Mouse (Mus musculus) layer of hippocampus, adult 8-10 months (tissue): ENCODE measurements around the gene Armc10. TPM values are rescaled to one million over a fixed set of nuclear protein-coding genes. Genes with fewer than 3 reads are reported as not detected.
"Not testable (repeated sequence)": the region's sequence is repeated elsewhere in the genome, so short reads cannot be mapped to it uniquely, and the experiment has no call there.

Experiments
- DNase-seq, 2 experiments: peaks; one replicate each; pipeline ENCODE4 v3.0.0; 2022; ENCODE audit warnings: low spot score in 2 of 2
- total RNA-seq, 4 experiments: library from RNA; stranded (reverse); gene quantifications; 2 replicates each; pipeline ENCODE4 v1.2.4; 2022

Armc10 gene
- total RNA-seq, 4 experiments from 2014 or later = 18.8 to 21.6 (median 21.4) TPM

GRCm38 (mm10) chr5:21702873-21703475 is 57.4 kb downstream of the Armc10 start:
- no peak for DNase-seq

GRCm38 (mm10) chr5:21703708-21704107 is 58.1 kb downstream of the Armc10 start:
- no peak for DNase-seq

DNA sequence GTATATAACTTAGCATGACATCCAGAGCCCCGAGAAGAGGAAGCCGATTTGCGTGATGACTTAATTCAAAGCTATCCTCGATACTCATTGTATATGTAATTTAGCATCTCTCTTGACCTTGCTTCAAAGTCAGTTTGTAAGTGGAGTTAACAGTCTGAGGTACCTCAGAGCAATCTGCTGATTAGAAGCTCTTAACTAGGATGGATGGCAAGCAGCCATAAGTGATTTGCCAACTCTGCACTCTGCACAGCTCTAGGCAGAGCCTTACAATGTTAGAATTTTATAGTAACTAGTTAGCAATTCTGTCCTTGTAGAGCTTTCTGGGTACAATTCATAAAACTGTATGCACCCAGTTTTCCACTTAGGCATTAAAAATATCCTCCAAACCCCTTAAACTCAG is 60.9 kb downstream of the Armc10 start:
- DNase-seq = no peak

DNA sequence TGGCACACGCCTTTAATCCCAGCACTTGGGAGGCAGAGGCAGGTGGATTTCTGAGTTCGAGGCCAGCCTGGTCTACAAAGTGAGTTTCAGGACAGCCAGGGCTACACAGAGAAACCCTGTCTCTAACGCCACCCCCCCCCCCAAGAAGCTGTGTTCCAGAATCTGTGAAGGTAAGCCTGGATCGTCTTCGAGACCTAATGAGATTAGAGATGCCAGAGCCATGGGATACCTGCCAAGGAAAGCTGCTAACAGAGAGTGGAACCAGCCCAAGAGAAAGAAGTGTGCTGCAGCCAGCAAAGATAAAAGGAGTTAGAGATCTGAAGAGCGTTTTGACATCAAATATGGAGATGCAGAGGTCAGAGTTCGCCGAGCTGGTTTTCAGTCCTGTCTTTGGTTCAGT is 62.4 kb downstream of the Armc10 start:
- DNase-seq = not testable (repeated sequence)

Other genes with a start within 250 kb of the Armc10 start
- 1 to 10 TPM in 2 of 4 experiments, under 1 TPM in 2; 0.43 to 1.7 (median 0.81) TPM for gene Ccdc146, start 221.1 kb upstream of the Armc10 start, total RNA-seq
- gene Fam185a, start 220.9 kb upstream of the Armc10 start, total RNA-seq = 10 to 100 TPM; 12.3 to 14.9 (median 14.8) TPM
- under 1 TPM; 0.30 to 0.49 (median 0.40) TPM for gene Lrrc17, start 102.3 kb upstream of the Armc10 start, total RNA-seq
- under 1 TPM in 3 of 4 experiments, not detected in 1; 0.19 to 0.52 (median 0.47) TPM for gene Fbxl13, start 179 bp upstream of the Armc10 start, total RNA-seq
- gene Napepld, start 55.6 kb downstream of the Armc10 start, total RNA-seq = 10 to 100 TPM; 21.7 to 28.2 (median 23.9) TPM
- 10 to 100 TPM; 69.8 to 85.6 (median 79.1) TPM for gene Pmpcb, start 91.3 kb downstream of the Armc10 start, total RNA-seq
- gene Dnajc2, start 139.4 kb downstream of the Armc10 start, total RNA-seq = 10 to 100 TPM; 31.6 to 37.6 (median 34.0) TPM
- 100 to 1,000 TPM in 3 of 4 experiments, 10 to 100 TPM in 1; 99.3 to 117 (median 115) TPM for gene Psmc2, start 139.5 kb downstream of the Armc10 start, total RNA-seq
- under 1 TPM in 1 of 4 experiments, not detected in 3; 0.21 TPM for gene Slc26a5, start 219.8 kb downstream of the Armc10 start, total RNA-seq